In genomic region chr2:166654875-166655274, GRCm38 (mm10) we compare ENCODE assay signal across 21 mouse cellular contexts. TPM values are rescaled to one million over a fixed set of nuclear protein-coding genes. Genes with fewer than 3 reads are reported as not detected.
DNase-seq lines count a peak whose midpoint lies in the region; ATAC-seq and TF ChIP-seq lines count a peak whose summit lies in the region.
"Had no signal": no experiment of that assay in that cellular context is flagged by ENCODE, and none has a peak within 500 bp of the region (broad histone marks: within the 10 kb centered on the region; RNA-seq: fewer than 3 reads in every experiment).

No protein-coding gene starts in this region.

- H3K27ac ChIP-seq in forebrain, embryonic 13.5 days: 0 out of 2 replicates have a peak overlapping the region, but pooled peaks have one; percentile 89
- H3K27ac ChIP-seq in forebrain, embryonic 10.5 days: no peak overlapping the region
- H3K27ac ChIP-seq in midbrain, embryonic 10.5 days (replicated peaks): peak overlapping the region; percentile 89
- H3K27ac ChIP-seq in midbrain, embryonic 14.5 days (replicated peaks; ENCODE audit: low read depth, low read length): no peak overlapping the region
- no peak overlapping the region for H3K27ac ChIP-seq in lung, postnatal 0 days (ENCODE audit: low read length)

- H3K4me1 ChIP-seq in forebrain, embryonic 13.5 days: peaks cover 74% of the 10 kb centered on the region
- peaks cover 85% of the 10 kb centered on the region for H3K4me1 ChIP-seq in forebrain, embryonic 10.5 days
- H3K4me1 ChIP-seq in midbrain, embryonic 10.5 days: peaks cover 92% of the 10 kb centered on the region
- H3K4me1 ChIP-seq in midbrain, embryonic 14.5 days (ENCODE audit: control insufficient read depth, insufficient read depth, low read length): peaks cover 25% of the 10 kb centered on the region; the same call in 1 of the 2 replicates
- peaks cover 5% of the 10 kb centered on the region; the same call in 1 of the 2 replicates for H3K4me1 ChIP-seq in lung, postnatal 0 days (ENCODE audit: insufficient read depth, low read depth, low read length)

- H3K4me2 ChIP-seq in forebrain, embryonic 13.5 days: no peak overlapping the region
- no peak overlapping the region for H3K4me2 ChIP-seq in midbrain, embryonic 14.5 days (ENCODE audit: low read length)
- no peak overlapping the region for H3K4me2 ChIP-seq in lung, postnatal 0 days (replicated peaks; ENCODE audit: low read depth, low read length)
- H3K4me2 ChIP-seq: embryonic facial prominence, embryonic 15.5 days; heart, embryonic 13.5 days had no signal

- no peaks in the 10 kb centered on the region for H3K27me3 ChIP-seq in forebrain, embryonic 13.5 days
- no peaks in the 10 kb centered on the region for H3K27me3 ChIP-seq in forebrain, embryonic 10.5 days (ENCODE audit: poor library complexity, severe bottlenecking)
- H3K27me3 ChIP-seq in midbrain, embryonic 10.5 days (ENCODE audit: low read depth, poor library complexity, severe bottlenecking): no peaks in the 10 kb centered on the region
- no peaks in the 10 kb centered on the region for H3K27me3 ChIP-seq in midbrain, embryonic 14.5 days (ENCODE audit: control insufficient read depth, insufficient read depth, low read length)
- no peaks in the 10 kb centered on the region for H3K27me3 ChIP-seq in lung, postnatal 0 days (replicated peaks; ENCODE audit: insufficient read depth, low read length)
- H3K27me3 ChIP-seq: embryonic facial prominence, embryonic 15.5 days; heart, embryonic 13.5 days had no signal

- TF ChIP-seq CTCF in lung, postnatal 0 days (IDR thresholded peaks at IDR 0.05): no peak

- DNase-seq in forebrain, embryonic 10.5 days (ENCODE audit: extremely low spot score, low spot score): no peak
- DNase-seq in midbrain, embryonic 10.5 days (ENCODE audit: low spot score): no peak
- no peak for DNase-seq in midbrain, embryonic 14.5 days
- peak; percentile 39 for DNase-seq in CD4-positive helper T cell, adult 2 months (ENCODE audit: low read depth, low spot score)
- peak; percentile 60 for DNase-seq in naive thymus-derived CD4-positive, alpha-beta T cell, adult 2 months (ENCODE audit: low read depth)
- DNase-seq in lung, postnatal 0 days (ENCODE audit: low spot score): no peak
- DNase-seq: adrenal gland, adult 8-10 months; adrenal gland, postnatal 36 days; cerebellum, adult 2 months; cerebellum, postnatal 10 days; embryo, embryonic 11 days; gastrocnemius, adult 2 months; gastrocnemius, postnatal 25 days; heart, postnatal 36 days; kidney, adult 8-10 months had no signal

- no peaks in the 10 kb centered on the region for H3K36me3 ChIP-seq in forebrain, embryonic 13.5 days (ENCODE audit: poor library complexity, severe bottlenecking)
- no peaks in the 10 kb centered on the region for H3K36me3 ChIP-seq in forebrain, embryonic 10.5 days (replicated peaks)
- H3K36me3 ChIP-seq in midbrain, embryonic 10.5 days: no peaks in the 10 kb centered on the region
- no peaks in the 10 kb centered on the region for H3K36me3 ChIP-seq in midbrain, embryonic 14.5 days (ENCODE audit: control insufficient read depth, insufficient read depth, low read length)
- H3K36me3 ChIP-seq in lung, postnatal 0 days (ENCODE audit: insufficient read depth, low read length): no peaks in the 10 kb centered on the region
- H3K36me3 ChIP-seq: embryonic facial prominence, embryonic 15.5 days; heart, embryonic 13.5 days had no signal

- H3K9ac ChIP-seq in forebrain, embryonic 13.5 days: no peak overlapping the region
- no peak overlapping the region for H3K9ac ChIP-seq in midbrain, embryonic 14.5 days (replicated peaks; ENCODE audit: low read length)
- no peak overlapping the region for H3K9ac ChIP-seq in lung, postnatal 0 days (replicated peaks; ENCODE audit: low read depth)
- H3K9ac ChIP-seq: embryonic facial prominence, embryonic 15.5 days; heart, embryonic 13.5 days had no signal

- WGBS in forebrain, embryonic 13.5 days: 89% methylated on average over 4 of the region's 4 CpGs
- 83% methylated on average over 4 of the region's 4 CpGs for WGBS in forebrain, embryonic 10.5 days
- 83% methylated on average over 4 of the region's 4 CpGs for WGBS in midbrain, embryonic 10.5 days
- WGBS in midbrain, embryonic 14.5 days: 86% methylated on average over 4 of the region's 4 CpGs
- 89% methylated on average over 4 of the region's 4 CpGs for WGBS in lung, postnatal 0 days

- TF ChIP-seq EP300 in lung, postnatal 0 days (IDR thresholded peaks at IDR 0.05): no peak

- ATAC-seq in forebrain, embryonic 13.5 days: no peak
- no peak for ATAC-seq in midbrain, embryonic 14.5 days (ENCODE audit: low FRiP score, low TSS enrichment)
- ATAC-seq in inflammation-experienced regulatory T-cells, adult 6 months: no peak
- ATAC-seq in lung, postnatal 0 days: no peak
- ATAC-seq: intestine, postnatal 0 days had no signal

- H3K9me3 ChIP-seq in forebrain, embryonic 13.5 days (replicated peaks): no peaks in the 10 kb centered on the region
- H3K9me3 ChIP-seq in forebrain, embryonic 10.5 days: no peaks in the 10 kb centered on the region
- H3K9me3 ChIP-seq in midbrain, embryonic 10.5 days (replicated peaks): no peaks in the 10 kb centered on the region
- no peaks in the 10 kb centered on the region for H3K9me3 ChIP-seq in midbrain, embryonic 14.5 days (ENCODE audit: control insufficient read depth, low read length)
- H3K9me3 ChIP-seq in lung, postnatal 0 days (ENCODE audit: low read length): no peaks in the 10 kb centered on the region
- H3K9me3 ChIP-seq: embryonic facial prominence, embryonic 15.5 days; heart, embryonic 13.5 days had no signal

- no peak overlapping the region for H3K4me3 ChIP-seq in forebrain, embryonic 13.5 days
- H3K4me3 ChIP-seq in forebrain, embryonic 10.5 days: no peak overlapping the region
- no peak overlapping the region for H3K4me3 ChIP-seq in midbrain, embryonic 10.5 days
- H3K4me3 ChIP-seq in midbrain, embryonic 14.5 days (replicated peaks; ENCODE audit: low read depth, low read length): no peak overlapping the region
- no peak overlapping the region for H3K4me3 ChIP-seq in lung, postnatal 0 days (ENCODE audit: low read depth, low read length)
- H3K4me3 ChIP-seq: embryonic facial prominence, embryonic 15.5 days; erythroblast, embryonic 14.5 days; gastrocnemius, adult 2 months; heart, embryonic 13.5 days had no signal

RNA-seq across cellular contexts. Expression of gene Prex1, which starts 58.8 kb away (rescaled TPM):
- 28.6 and 32.7 TPM in 2 replicates for polyA plus RNA-seq in forebrain, embryonic 13.5 days (2015; fragmentation: Nextera tagmentation; extraction: Ambion mirVana)
- polyA plus RNA-seq in forebrain, embryonic 10.5 days (2016; fragmentation: Nextera tagmentation; extraction: Ambion mirVana): 24.3 and 25.5 TPM in 2 replicates
- polyA plus RNA-seq in midbrain, embryonic 10.5 days (2016; fragmentation: Nextera tagmentation; extraction: Ambion mirVana): 32.3 and 33.7 TPM in 2 replicates
- polyA plus RNA-seq in midbrain, embryonic 14.5 days (2014; fragmentation: Nextera tagmentation; extraction: Ambion mirVana): 20.3 and 24.2 TPM in 2 replicates
- 10 to 100 TPM; 31.3 to 54.8 (median 31.8) TPM for polyA plus RNA-seq in inflammation-experienced regulatory T-cells, adult 6 months (2017; shearing (Covaris generic))
- 6.9 and 7.5 TPM in 2 replicates for polyA plus RNA-seq in lung, postnatal 0 days (2015; fragmentation: Nextera tagmentation; extraction: Ambion mirVana)

Comparison
In these comparisons a context has a peak if more than half of its experiments do, and no peak if none do; other contexts are left out.
1. H3K27ac ChIP-seq: peak in forebrain, embryonic 13.5 days (single experiment) and midbrain, embryonic 10.5 days (single experiment); none in forebrain, embryonic 10.5 days (single experiment), midbrain, embryonic 14.5 days (single experiment) and lung, postnatal 0 days (single experiment).
2. DNase-seq: peak in CD4-positive helper T cell, adult 2 months (single experiment) and naive thymus-derived CD4-positive, alpha-beta T cell, adult 2 months (single experiment); none in forebrain, embryonic 10.5 days (single experiment), midbrain, embryonic 10.5 days (single experiment), midbrain, embryonic 14.5 days (single experiment) and lung, postnatal 0 days (single experiment).